Mouse (Mus musculus) hindbrain, embryonic 11.5 days (tissue): ENCODE results near the gene Surf1. TPM values are rescaled to one million over a fixed set of nuclear protein-coding genes. Genes with fewer than 3 reads are reported as not detected.
A peak's percentile ranks its signal among the peaks of the same experiment; 100 is the strongest.

Experiments used
- ATAC-seq: fragments of 200-750 bp; cut with Nextera tagmentation; 2 replicates; pipeline ENCODE4 v1.8.0; 2017; ENCODE audit warnings: mild to moderate bottlenecking, moderate TSS enrichment, moderate library complexity; ENCODE audit not compliant: low FRiP score
- DNase-seq: peaks from one replicate; pipeline ENCODE4 v3.0.0-alpha.2; 2015; ENCODE audit warnings: low spot score
- H3K27ac ChIP-seq: fragments of 300-500 bp; sonication (generic); 2 replicates; pipeline ENCODE4 v1.5.1; 2014; ENCODE audit warnings: mild to moderate bottlenecking, low read depth, low read length
- H3K27me3 ChIP-seq: fragments of 300-500 bp; sonication (generic); 2 replicates; pipeline ENCODE4 v1.6.1; 2014; ENCODE audit warnings: mild to moderate bottlenecking, low read length, moderate library complexity, mixed read lengths; ENCODE audit not compliant: control insufficient read depth, insufficient read depth
- H3K36me3 ChIP-seq: fragments of 300-500 bp; sonication (generic); 2 replicates; pipeline ENCODE4 v1.6.1; 2014; ENCODE audit warnings: mild to moderate bottlenecking, low read length, moderate library complexity, mixed read lengths; ENCODE audit not compliant: control insufficient read depth, insufficient read depth
- H3K4me1 ChIP-seq: fragments of 300-500 bp; sonication (generic); replicated peaks from 2 replicates; pipeline ENCODE4 v1.6.1; 2014; ENCODE audit warnings: low read length, mixed read lengths; ENCODE audit not compliant: control insufficient read depth, insufficient read depth
- H3K4me2 ChIP-seq: fragments of 300-500 bp; sonication (generic); replicated peaks from 2 replicates; pipeline ENCODE4 v1.6.1; 2014; ENCODE audit warnings: mild to moderate bottlenecking, low read depth, low read length
- H3K4me3 ChIP-seq: fragments of 300-500 bp; sonication (generic); 2 replicates; pipeline ENCODE4 v1.5.1; 2014; ENCODE audit warnings: low read depth, low read length
- H3K9ac ChIP-seq: fragments of 300-500 bp; sonication (generic); 2 replicates; pipeline ENCODE4 v1.6.1; 2014; ENCODE audit warnings: low read depth, low read length
- H3K9me3 ChIP-seq: fragments of 300-500 bp; sonication (generic); 2 replicates; pipeline ENCODE4 v1.6.1; 2016; ENCODE audit warnings: low read length; ENCODE audit not compliant: control insufficient read depth
- WGBS: fragments of 180-500 bp; shearing (Covaris S2); extraction: QIAGEN DNeasy Blood & Tissue Kit; methylation state at CpG from one replicate; pipeline ENCODE4 v1.1.7; 2014; 5-methylcytosine and 5-hydroxymethylcytosine counted together
- polyA plus RNA-seq: library from polyadenylated mRNA; unstranded; fragments of >200 nt; fragmentation: Nextera tagmentation; extraction: Ambion mirVana; gene quantifications from 2 replicates; pipeline ENCODE4 v1.2.1, GENCODE M21; 2014

Surf1 gene
- polyA plus RNA-seq, 1 experiment from 2014 or later = 52.9 TPM

DNA sequence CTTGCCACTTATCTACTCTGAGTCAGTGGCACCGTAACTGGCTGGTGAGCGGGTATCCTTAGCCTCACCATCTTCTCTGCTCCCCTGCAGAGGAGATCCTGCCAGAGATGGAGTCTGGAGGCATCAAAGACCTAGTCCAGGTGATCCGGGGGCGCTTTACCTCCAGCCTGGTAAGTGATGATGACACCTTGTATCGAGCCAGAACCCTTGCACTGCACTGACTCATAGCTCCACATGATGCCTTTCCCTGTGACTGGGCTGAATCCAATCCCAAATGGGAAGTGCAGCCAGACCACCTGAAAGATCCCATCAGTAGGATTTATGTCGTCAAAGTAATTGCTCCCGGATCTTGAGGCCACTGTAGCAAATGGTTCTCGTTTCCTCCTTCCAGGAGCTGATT lies 36.5 kb upstream of the Surf1 start:
- 94% methylated on average over 8 of the region's 8 CpGs for WGBS

DNA sequence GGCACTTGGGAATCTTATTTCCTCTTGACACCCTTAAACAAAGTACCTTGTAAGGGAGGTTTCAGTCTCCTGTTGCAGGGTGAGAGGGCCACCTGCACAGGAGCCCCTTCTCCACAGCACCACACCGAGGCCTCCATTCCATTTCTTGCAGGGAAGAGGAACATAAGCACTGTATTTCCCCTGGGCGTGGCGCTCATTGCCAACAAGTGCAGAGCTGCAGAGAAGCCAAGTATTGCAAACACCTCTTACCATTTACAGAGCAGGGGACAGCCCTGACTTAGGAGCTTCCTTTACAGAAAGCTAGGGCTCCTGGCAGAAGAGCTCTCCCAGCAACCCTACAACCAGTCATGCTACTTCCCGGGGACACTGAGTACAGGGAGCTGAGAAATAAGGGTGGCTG lies 35.9 kb upstream of the Surf1 start:
- Histone ChIP-seq H3K4me2 (no peak overlapping the region), H3K4me1 (no peaks in the 10 kb centered on the region), H3K36me3 (peaks cover 7% of the 10 kb centered on the region), H3K27ac (no peak overlapping the region), H3K27me3 (no peaks in the 10 kb centered on the region), H3K9me3 (no peaks in the 10 kb centered on the region), H3K4me3 (no peak overlapping the region), H3K9ac (no peak overlapping the region)
- no peak for ATAC-seq
- no peak for DNase-seq
- 99% methylated on average over 4 of the region's 4 CpGs for WGBS

More for the DNA sequence above, 36.5 kb upstream of the Surf1 start:
- ATAC-seq (no peak), DNase-seq (no peak)
- H3K4me2 ChIP-seq = no peak overlapping the region
- no peak overlapping the region for H3K4me3 ChIP-seq
- H3K9ac ChIP-seq = no peak overlapping the region
- no peaks in the 10 kb centered on the region for H3K27me3 ChIP-seq
- no peaks in the 10 kb centered on the region for H3K9me3 ChIP-seq
- H3K36me3 ChIP-seq = peaks cover 7% of the 10 kb centered on the region
- H3K27ac ChIP-seq = no peak overlapping the region
- H3K4me1 ChIP-seq = no peaks in the 10 kb centered on the region

DNA sequence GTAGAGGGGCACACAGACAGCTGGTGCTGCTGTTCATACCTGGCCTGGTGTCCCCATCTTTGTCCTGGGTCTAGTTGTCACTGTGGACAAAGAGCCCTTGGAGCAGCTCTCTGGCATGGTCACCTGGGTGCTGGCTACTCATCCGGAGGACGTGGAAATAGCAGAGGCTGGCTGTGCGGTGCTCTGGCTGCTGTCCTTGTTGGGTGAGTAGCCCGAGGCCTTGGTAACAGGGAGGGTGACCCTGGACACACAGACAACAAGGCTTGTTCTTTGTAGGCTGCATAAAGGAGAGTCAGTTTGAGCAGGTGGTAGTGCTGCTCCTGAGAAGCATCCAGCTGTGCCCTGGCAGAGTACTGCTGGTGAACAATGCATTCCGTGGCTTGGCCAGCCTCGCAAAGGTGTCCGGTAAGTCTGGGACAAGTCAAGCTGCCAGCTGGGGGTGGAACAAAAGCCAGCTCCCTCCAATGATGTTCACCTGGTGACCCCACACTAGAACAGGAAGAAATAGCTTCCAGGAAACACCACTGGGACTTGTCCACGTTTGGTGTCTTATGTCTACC lies 35.1 kb upstream of the Surf1 start:
- Histone ChIP-seq H3K27me3 (no peaks in the 10 kb centered on the region), H3K27ac (no peak overlapping the region), H3K9me3 (no peaks in the 10 kb centered on the region), H3K4me3 (no peak overlapping the region), H3K4me2 (no peak overlapping the region), H3K4me1 (no peaks in the 10 kb centered on the region), H3K9ac (no peak overlapping the region), H3K36me3 (peaks cover 4% of the 10 kb centered on the region)
- 88% methylated on average over 8 of the region's 8 CpGs for WGBS
- ATAC-seq (no peak), DNase-seq (no peak)

- H3K4me1 ChIP-seq = no peaks in the 10 kb centered on the region
- no peaks in the 10 kb centered on the region for H3K9me3 ChIP-seq
- no peak overlapping the region for H3K4me2 ChIP-seq
- no peak overlapping the region for H3K9ac ChIP-seq
- DNase-seq (no peak), ATAC-seq (no peak)
- no peak overlapping the region for H3K4me3 ChIP-seq
- WGBS = 94% methylated on average over 2 of the region's 2 CpGs
- peaks cover 2% of the 10 kb centered on the region for H3K36me3 ChIP-seq
- no peaks in the 10 kb centered on the region for H3K27me3 ChIP-seq
- no peak overlapping the region for H3K27ac ChIP-seq
Observed at GRCm38 (mm10) chr2:26950411-26950810, 34.1 kb upstream of the Surf1 start.

- no peak for ATAC-seq
- Histone ChIP-seq H3K9me3 (no peaks in the 10 kb centered on the region), H3K36me3 (no peaks in the 10 kb centered on the region), H3K27me3 (no peaks in the 10 kb centered on the region), H3K4me1 (no peaks in the 10 kb centered on the region), H3K4me3 (no peak overlapping the region), H3K9ac (no peak overlapping the region), H3K4me2 (no peak overlapping the region), H3K27ac (no peak overlapping the region)
- 84% methylated on average over 3 of the region's 3 CpGs for WGBS
- no peak for DNase-seq
Observed at GRCm38 (mm10) chr2:26943253-26943652, 26.9 kb upstream of the Surf1 start.

- Histone ChIP-seq H3K9me3 (no peaks in the 10 kb centered on the region), H3K4me3 (no peak overlapping the region), H3K4me2 (no peak overlapping the region), H3K4me1 (no peaks in the 10 kb centered on the region), H3K27ac (no peak overlapping the region), H3K27me3 (no peaks in the 10 kb centered on the region), H3K36me3 (no peaks in the 10 kb centered on the region), H3K9ac (no peak overlapping the region)
- DNase-seq = no peak
- no peak for ATAC-seq
- WGBS = 45% methylated on average over 5 of the region's 5 CpGs
Observed at GRCm38 (mm10) chr2:26941539-26941938, 25.2 kb upstream of the Surf1 start.

GRCm38 (mm10) chr2:26936425-26936824 lies 20.1 kb upstream of the Surf1 start:
- Histone ChIP-seq H3K4me2 (no peak overlapping the region), H3K27me3 (no peaks in the 10 kb centered on the region), H3K4me3 (no peak overlapping the region), H3K9me3 (no peaks in the 10 kb centered on the region), H3K36me3 (no peaks in the 10 kb centered on the region), H3K9ac (no peak overlapping the region), H3K4me1 (no peaks in the 10 kb centered on the region), H3K27ac (no peak overlapping the region)
- ATAC-seq (no peak), DNase-seq (no peak)
- 62% methylated on average over 1 of the region's 1 CpGs for WGBS

GRCm38 (mm10) chr2:26935286-26935685 lies 19.0 kb upstream of the Surf1 start:
- 93% methylated on average over 2 of the region's 2 CpGs for WGBS
- ATAC-seq (no peak), DNase-seq (no peak)
- H3K4me1 ChIP-seq = no peaks in the 10 kb centered on the region
- H3K27me3 ChIP-seq = no peaks in the 10 kb centered on the region
- H3K4me3 ChIP-seq = no peak overlapping the region
- no peak overlapping the region for H3K4me2 ChIP-seq
- no peak overlapping the region for H3K9ac ChIP-seq
- no peaks in the 10 kb centered on the region for H3K9me3 ChIP-seq
- no peak overlapping the region for H3K27ac ChIP-seq
- no peaks in the 10 kb centered on the region for H3K36me3 ChIP-seq

DNA sequence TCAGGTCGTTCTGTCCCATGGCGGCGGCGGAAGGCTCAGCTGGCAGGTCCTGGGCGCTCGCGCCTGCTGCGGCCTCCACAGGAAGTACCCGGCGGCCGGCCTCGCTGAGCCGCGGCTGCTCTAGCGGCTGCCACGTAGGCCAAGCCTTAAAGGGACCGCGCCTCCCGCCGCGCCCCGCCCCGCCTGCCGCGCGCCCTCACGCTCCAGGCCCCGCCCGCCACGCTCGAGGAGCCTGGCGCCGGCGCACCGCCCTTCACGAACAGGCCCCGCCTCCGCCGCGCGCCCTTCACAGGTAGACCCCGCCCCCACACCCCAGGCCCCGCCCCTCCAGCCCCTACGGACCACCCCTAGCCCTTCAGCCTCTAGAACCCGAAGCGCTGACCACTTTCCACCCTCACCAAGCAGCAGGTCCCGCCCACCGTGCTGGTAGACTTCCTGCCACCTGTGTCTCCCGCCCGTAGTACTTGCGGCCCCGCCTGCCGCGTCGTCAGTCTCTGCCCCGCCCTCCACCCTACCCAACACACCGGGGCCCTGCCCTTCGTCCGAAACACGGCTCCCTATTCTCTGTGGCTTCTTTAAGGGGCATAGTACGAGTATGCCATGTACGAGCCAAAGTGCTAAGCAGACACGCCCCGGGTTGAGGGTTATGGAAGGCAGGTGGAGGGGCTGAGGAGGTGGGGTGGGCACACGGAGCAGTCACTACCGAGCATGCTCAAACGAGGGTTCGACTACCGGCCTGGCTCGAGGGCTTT lies 17.1 kb upstream of the Surf1 start, which contains the start of the genes Surf4 and Stkld1:
Surf4 (minus strand) TSS at position 625 of the 752 bp plus-strand sequence.
Stkld1 (plus strand) TSS at position 744 of the 752 bp plus-strand sequence.
- DNase-seq = peak; percentile 96
- Histone ChIP-seq H3K4me1 (no peaks in the 10 kb centered on the region), H3K4me2 (peak within 1 kb of the TSS; percentile 82), H3K9ac (peak within 1 kb of the TSS; percentile 96), H3K9me3 (no peaks in the 10 kb centered on the region), H3K27me3 (no peaks in the 10 kb centered on the region), H3K36me3 (0 out of 2 replicates have a peak, but pooled peaks cover 2% of the 10 kb centered on the region), H3K27ac (peak within 1 kb of the TSS; percentile 66), H3K4me3 (peak within 1 kb of the TSS; percentile 98)
- 3% methylated on average over 39 of the region's 70 CpGs for WGBS
- peak; percentile 96 for ATAC-seq
